Mouse (Mus musculus) right cerebral cortex, postnatal 14 days (tissue): ENCODE results near the gene Zfp593.

Experiments
- DNase-seq: peaks from one replicate; pipeline ENCODE4 v3.0.0; 2022

Zfp593 gene

GRCm38 (mm10) chr4:134222793-134223600, 22.4 kb downstream of the Zfp593 start:
- no peak for DNase-seq

- no peak for DNase-seq
These were observed 38.8 kb downstream of the Zfp593 start for GRCm38 (mm10) chr4:134206488-134207053.

GRCm38 (mm10) chr4:134203340-134203896, 42.0 kb downstream of the Zfp593 start:
- DNase-seq: no peak

GRCm38 (mm10) chr4:134202904-134203303, 42.5 kb downstream of the Zfp593 start, which contains the start of gene Gm7534:
Gene Gm7534 (minus strand): TSS chr4:134203004.
- DNase-seq: no peak

- DNase-seq: no peak
These were observed 46.0 kb downstream of the Zfp593 start for GRCm38 (mm10) chr4:134199371-134199770.
